Mouse (Mus musculus): Measurements from ENCODE around the gene Cpne9. TPM values are rescaled to one million over a fixed set of nuclear protein-coding genes. Genes with fewer than 3 reads are reported as not detected.
A peak's percentile ranks its signal among the peaks of the same experiment; 100 is the strongest.

Cpne9 gene
- total RNA-seq, 1 experiment, result 2.9 TPM

DNA sequence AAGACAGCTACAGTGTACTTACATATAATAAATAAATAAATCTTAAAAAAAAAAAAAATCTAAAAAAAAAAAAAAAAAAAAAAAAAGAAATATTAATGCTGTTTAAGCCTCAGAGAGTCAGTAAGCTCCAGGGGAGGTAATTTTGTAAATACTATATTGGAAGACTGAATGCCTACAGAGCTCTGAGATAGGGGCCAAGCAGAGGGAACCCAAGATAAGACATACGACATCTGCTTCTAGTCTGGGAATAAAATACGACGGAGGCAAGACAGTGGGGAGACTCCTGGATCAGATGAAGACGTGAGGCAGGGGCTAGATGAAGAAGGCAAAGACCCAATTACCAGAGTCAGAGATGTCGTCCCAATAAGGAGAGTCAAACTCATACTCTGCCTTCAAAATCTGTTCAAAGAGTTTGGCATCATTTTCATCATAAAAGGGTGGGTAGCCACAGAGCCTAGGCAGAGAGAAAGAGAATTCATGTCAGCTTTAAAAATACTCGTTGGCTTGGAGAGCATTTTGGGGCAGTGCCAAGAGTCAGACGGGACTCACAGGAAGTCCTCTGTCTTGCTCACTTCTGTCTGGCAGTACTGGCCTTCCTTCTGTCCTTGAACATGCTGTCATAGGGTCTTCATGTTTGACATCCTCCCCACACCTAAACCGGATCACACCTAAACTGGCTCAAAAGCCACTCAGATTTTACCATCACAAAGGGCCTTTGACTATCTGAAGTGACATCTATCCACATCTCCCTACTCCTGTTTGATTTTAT lies 54.9 kb downstream of the Cpne9 start:
- peaks cover 0 to 2% of the 10 kb centered on the region in 2 experiments; a peak in 1 of 4 replicates for H3K4me1 ChIP-seq (ENCODE audit: control insufficient read depth in 2 of 2, insufficient read depth in 2 of 2, low read length in 2 of 2, poor library complexity in 1 of 2)
- H3K36me3 ChIP-seq (ENCODE audit: control insufficient read depth, insufficient read depth, low read length, poor library complexity, severe bottlenecking), result peaks cover 19% of the 10 kb centered on the region; the same call in 1 of the 2 replicates
- DNase-seq (ENCODE audit: low read depth, low spot score), result no peak
- H3K27ac ChIP-seq (ENCODE audit: insufficient read depth, low read depth, low read length, poor library complexity, severe bottlenecking), result no peak overlapping the region
- H3K4me3 ChIP-seq (ENCODE audit: insufficient read depth in 1 of 2, low read depth in 1 of 2, low read length in 2 of 2, poor library complexity in 1 of 2, severe bottlenecking in 1 of 2), result no peak overlapping the region
- no peaks in the 10 kb centered on the region for H3K9me3 ChIP-seq (ENCODE audit: control insufficient read depth, insufficient read depth, low read depth, low read length)
- TF ChIP-seq ZNF384 (IDR thresholded peaks at IDR 0.05; ENCODE audit: low read depth, low read length) (peak; percentile 41; the same call in 1 of the 2 replicates), ZC3H11A (IDR thresholded peaks at IDR 0.05; ENCODE audit: borderline replicate concordance, low read depth, low read length) (no peak), CHD2 (IDR thresholded peaks at IDR 0.05; ENCODE audit: low read depth, low read length) (no peak)
- H3K9ac ChIP-seq (ENCODE audit: insufficient read depth, low read depth, low read length, poor library complexity, severe bottlenecking), result no peak overlapping the region
- in situ Hi-C loops (cut with MboI; ENCODE audit: low sequenced_read_pairs in 2 of 2, unreplicated experiment in 2 of 2), result no loop called here

DNA sequence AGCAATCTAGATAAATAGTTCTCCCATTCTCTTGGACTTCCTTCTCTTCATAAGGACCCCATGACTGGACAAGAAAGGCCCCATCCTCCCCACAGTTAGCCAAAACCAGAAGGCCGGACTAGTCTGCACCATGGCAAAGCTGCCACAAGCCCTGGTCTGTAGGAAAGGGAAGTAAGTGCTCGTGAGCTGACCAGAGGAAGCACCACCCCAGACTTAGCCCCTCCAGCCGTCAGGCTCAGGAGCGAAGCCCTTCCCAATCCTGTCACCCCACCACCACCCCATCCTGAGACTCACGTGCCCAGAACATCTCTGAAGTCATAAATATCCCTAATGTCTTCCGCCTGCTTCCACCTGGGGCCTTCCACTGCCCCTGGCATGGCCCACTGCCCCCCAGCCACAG lies 59.5 kb downstream of the Cpne9 start:
- H3K4me3 ChIP-seq (ENCODE audit: insufficient read depth in 1 of 2, low read depth in 1 of 2, low read length in 2 of 2, poor library complexity in 1 of 2, severe bottlenecking in 1 of 2), result no peak overlapping the region
- no peak overlapping the region for H3K9ac ChIP-seq (ENCODE audit: insufficient read depth, low read depth, low read length, poor library complexity, severe bottlenecking)
- no peak for DNase-seq (ENCODE audit: low read depth, low spot score)
- in situ Hi-C loops (cut with MboI; ENCODE audit: low sequenced_read_pairs in 2 of 2, unreplicated experiment in 2 of 2), result no loop called here
- no peaks in the 10 kb centered on the region for H3K36me3 ChIP-seq (ENCODE audit: control insufficient read depth, insufficient read depth, low read length, poor library complexity, severe bottlenecking)
- no peaks in the 10 kb centered on the region for H3K9me3 ChIP-seq (ENCODE audit: control insufficient read depth, insufficient read depth, low read depth, low read length)
- H3K27ac ChIP-seq (ENCODE audit: insufficient read depth, low read depth, low read length, poor library complexity, severe bottlenecking), result no peak overlapping the region
- peaks cover 4 to 15% of the 10 kb centered on the region in 2 experiments; a peak in 3 of 4 replicates for H3K4me1 ChIP-seq (ENCODE audit: control insufficient read depth in 2 of 2, insufficient read depth in 2 of 2, low read length in 2 of 2, poor library complexity in 1 of 2)
- TF ChIP-seq MAFK (IDR thresholded peaks at IDR 0.05; ENCODE audit: insufficient read depth, low read depth, low read length) (no peak), ZC3H11A (IDR thresholded peaks at IDR 0.05; ENCODE audit: borderline replicate concordance, low read depth, low read length) (no peak), CHD2 (IDR thresholded peaks at IDR 0.05; ENCODE audit: low read depth, low read length) (no peak), HCFC1 (IDR thresholded peaks at IDR 0.05; ENCODE audit: borderline replicate concordance, insufficient read depth, low read length) (no peak), ZNF384 (IDR thresholded peaks at IDR 0.05; ENCODE audit: low read depth, low read length) (no peak)

DNA sequence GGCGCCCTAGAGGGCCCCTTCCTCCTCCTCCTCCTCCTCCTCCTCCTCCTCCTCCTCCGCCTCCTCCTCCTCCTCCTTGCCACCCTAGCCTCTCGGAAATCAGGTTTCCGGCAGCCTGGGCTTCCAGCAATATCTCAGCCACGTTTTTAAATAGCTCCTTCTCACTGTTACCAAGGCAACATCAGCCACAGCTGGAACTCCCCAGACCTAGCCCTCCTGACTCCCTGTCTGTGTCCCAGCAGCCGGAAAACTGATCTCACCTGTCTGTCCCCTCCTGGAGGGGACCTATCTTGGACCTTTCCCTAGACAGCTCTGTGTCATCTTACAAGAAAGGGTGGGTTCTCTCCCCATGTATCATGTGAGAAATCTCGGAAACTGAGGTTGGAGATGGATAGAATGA lies 60.2 kb downstream of the Cpne9 start:
- no peak overlapping the region for H3K4me3 ChIP-seq (ENCODE audit: insufficient read depth in 1 of 2, low read depth in 1 of 2, low read length in 2 of 2, poor library complexity in 1 of 2, severe bottlenecking in 1 of 2)
- DNase-seq (ENCODE audit: low read depth, low spot score), result no peak
- TF ChIP-seq ZC3H11A (IDR thresholded peaks at IDR 0.05; ENCODE audit: borderline replicate concordance, low read depth, low read length) (no peak), HCFC1 (IDR thresholded peaks at IDR 0.05; ENCODE audit: borderline replicate concordance, insufficient read depth, low read length) (no peak), CHD2 (IDR thresholded peaks at IDR 0.05; ENCODE audit: low read depth, low read length) (no peak), ZNF384 (IDR thresholded peaks at IDR 0.05; ENCODE audit: low read depth, low read length) (no peak), MAFK (IDR thresholded peaks at IDR 0.05; ENCODE audit: insufficient read depth, low read depth, low read length) (no peak)
- H3K9me3 ChIP-seq (ENCODE audit: control insufficient read depth, insufficient read depth, low read depth, low read length), result no peaks in the 10 kb centered on the region
- H3K4me1 ChIP-seq (ENCODE audit: control insufficient read depth in 2 of 2, insufficient read depth in 2 of 2, low read length in 2 of 2, poor library complexity in 1 of 2), result peaks cover 4 to 15% of the 10 kb centered on the region in 2 experiments; a peak in 3 of 4 replicates
- in situ Hi-C loops (cut with MboI; ENCODE audit: low sequenced_read_pairs in 2 of 2, unreplicated experiment in 2 of 2), result no loop called here
- no peaks in the 10 kb centered on the region for H3K36me3 ChIP-seq (ENCODE audit: control insufficient read depth, insufficient read depth, low read length, poor library complexity, severe bottlenecking)
- H3K27ac ChIP-seq (ENCODE audit: insufficient read depth, low read depth, low read length, poor library complexity, severe bottlenecking), result no peak overlapping the region
- no peak overlapping the region for H3K9ac ChIP-seq (ENCODE audit: insufficient read depth, low read depth, low read length, poor library complexity, severe bottlenecking)

DNA sequence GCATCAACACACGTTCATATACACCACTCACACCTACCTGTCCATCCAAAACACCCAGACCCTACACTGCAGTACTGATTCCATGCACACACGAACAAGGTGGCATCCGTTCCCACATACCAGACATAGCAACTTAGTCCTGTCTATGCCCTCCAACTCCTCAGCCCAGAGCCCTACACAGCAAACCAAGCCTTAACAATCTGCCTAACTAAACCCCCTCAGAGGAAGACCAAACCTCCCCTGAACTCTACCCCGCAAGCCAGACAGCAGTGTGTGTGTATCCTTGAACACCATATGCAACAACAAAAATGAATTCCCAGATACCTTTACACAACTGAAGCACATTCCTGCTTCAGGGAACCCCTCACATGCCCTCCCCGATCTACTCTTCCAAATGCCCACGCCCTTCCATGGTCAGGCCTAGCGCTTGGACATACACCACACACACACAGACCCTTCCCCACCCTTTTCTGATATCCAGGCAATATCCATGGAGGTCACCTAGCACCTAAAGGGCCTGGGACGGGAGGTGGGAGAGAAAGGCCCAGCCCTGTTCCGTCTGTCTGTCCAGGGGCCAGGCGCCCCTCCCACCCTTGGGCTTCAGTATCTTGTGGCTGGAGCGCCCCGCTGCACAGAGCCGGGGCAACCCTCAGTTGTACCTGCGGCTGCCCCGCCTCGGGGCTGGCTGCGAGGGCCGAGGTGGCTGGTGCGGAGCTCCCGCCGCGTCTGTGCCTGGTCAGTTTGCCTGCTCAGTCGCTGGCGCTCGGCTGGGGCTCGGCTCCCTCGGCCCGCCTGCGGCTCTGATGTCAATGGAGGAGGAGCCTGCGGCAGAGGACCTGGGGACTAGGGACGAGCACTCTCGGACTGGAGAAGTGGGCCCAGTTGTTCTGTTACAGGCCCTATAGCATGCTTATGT lies 61.3 kb downstream of the Cpne9 start, which contains the start of gene Camk1:
TSS of gene Camk1 (minus strand) at position 808 of the 916 bp plus-strand sequence.
- peaks cover 4 to 15% of the 10 kb centered on the region in 2 experiments; a peak in 3 of 4 replicates for H3K4me1 ChIP-seq (ENCODE audit: control insufficient read depth in 2 of 2, insufficient read depth in 2 of 2, low read length in 2 of 2, poor library complexity in 1 of 2)
- in situ Hi-C loops (cut with MboI; ENCODE audit: low sequenced_read_pairs in 2 of 2, unreplicated experiment in 2 of 2), result no loop called here
- H3K9ac ChIP-seq (ENCODE audit: insufficient read depth, low read depth, low read length, poor library complexity, severe bottlenecking), result peak within 1 kb of the TSS; percentile 61
- H3K36me3 ChIP-seq (ENCODE audit: control insufficient read depth, insufficient read depth, low read length, poor library complexity, severe bottlenecking), result no peaks in the 10 kb centered on the region
- peak within 1 kb of the TSS; percentile 55 to 69 for H3K4me3 ChIP-seq (ENCODE audit: insufficient read depth in 1 of 2, low read depth in 1 of 2, low read length in 2 of 2, poor library complexity in 1 of 2, severe bottlenecking in 1 of 2)
- H3K9me3 ChIP-seq (ENCODE audit: control insufficient read depth, insufficient read depth, low read depth, low read length), result no peaks in the 10 kb centered on the region
- TF ChIP-seq CHD2 (IDR thresholded peaks at IDR 0.05; ENCODE audit: low read depth, low read length), result no peak
- no peak for TF ChIP-seq HCFC1 (IDR thresholded peaks at IDR 0.05; ENCODE audit: borderline replicate concordance, insufficient read depth, low read length)
- TF ChIP-seq MAFK (IDR thresholded peaks at IDR 0.05; ENCODE audit: insufficient read depth, low read depth, low read length), result no peak
- TF ChIP-seq ZC3H11A (IDR thresholded peaks at IDR 0.05; ENCODE audit: borderline replicate concordance, low read depth, low read length), result no peak
- DNase-seq (ENCODE audit: low read depth, low spot score), result peak; percentile 34
- H3K27ac ChIP-seq (ENCODE audit: insufficient read depth, low read depth, low read length, poor library complexity, severe bottlenecking), result no peak within 1 kb of the TSS

Measured in ES-E14 (cell line).